Mouse (Mus musculus) heart, embryonic 13.5 days (tissue): ENCODE results near the gene Adora2b. TPM values are rescaled to one million over a fixed set of nuclear protein-coding genes. Genes with fewer than 3 reads are reported as not detected.

ENCODE experiments used
- ATAC-seq: fragments of 200-750 bp; cut with Nextera tagmentation; 2 replicates; pipeline ENCODE4 v1.8.0; 2017; ENCODE audit warnings: moderate TSS enrichment; ENCODE audit not compliant: insufficient number of reproducible peaks, low FRiP score, low TSS enrichment; ENCODE audit errors: extremely low read depth
- H3K27ac ChIP-seq: fragments of 300-500 bp; sonication (generic); replicated peaks from 2 replicates; pipeline ENCODE4 v1.5.1; 2015; ENCODE audit warnings: moderate library complexity, mild to moderate bottlenecking, inconsistent platforms
- H3K27me3 ChIP-seq: fragments of 300-500 bp; sonication (generic); replicated peaks from 2 replicates; pipeline ENCODE4 v1.6.1; 2015; ENCODE audit warnings: mild to moderate bottlenecking, inconsistent platforms
- H3K36me3 ChIP-seq: fragments of 300-500 bp; sonication (generic); 2 replicates; pipeline ENCODE4 v1.6.1; 2015; ENCODE audit warnings: mild to moderate bottlenecking, inconsistent platforms
- H3K4me1 ChIP-seq: fragments of 300-500 bp; sonication (generic); 2 replicates; pipeline ENCODE4 v1.6.1; 2015; ENCODE audit warnings: inconsistent platforms
- H3K4me2 ChIP-seq: fragments of 300-500 bp; sonication (generic); 2 replicates; pipeline ENCODE4 v1.6.1; 2015; ENCODE audit warnings: inconsistent platforms, mild to moderate bottlenecking, moderate library complexity
- H3K4me3 ChIP-seq: fragments of 300-500 bp; sonication (generic); 2 replicates; pipeline ENCODE4 v1.5.1; 2015; ENCODE audit warnings: moderate library complexity, mild to moderate bottlenecking, inconsistent platforms
- H3K9ac ChIP-seq: fragments of 300-500 bp; sonication (generic); 2 replicates; pipeline ENCODE4 v1.6.1; 2015; ENCODE audit warnings: inconsistent platforms, mild to moderate bottlenecking, moderate library complexity
- H3K9me3 ChIP-seq: fragments of 300-500 bp; sonication (generic); 2 replicates; pipeline ENCODE4 v1.6.1; 2016; ENCODE audit warnings: inconsistent platforms
- WGBS: fragments of 180-500 bp; shearing (Covaris S2); methylation state at CpG from one replicate; pipeline ENCODE4 v1.1.7; 2015; ENCODE audit warnings: mixed read lengths; 5-methylcytosine and 5-hydroxymethylcytosine counted together
- polyA plus RNA-seq: library from polyadenylated mRNA; unstranded; fragments of >200 nt; fragmentation: Nextera tagmentation; extraction: Ambion mirVana; gene quantifications from 2 replicates; pipeline ENCODE4 v1.2.1, GENCODE M21; 2015

Gene Adora2b
- polyA plus RNA-seq, 1 experiment from 2014 or later = 2.0 TPM

GRCm38 (mm10) chr11:62224797-62225196 lies 24.0 kb upstream of the Adora2b start:
- peak overlapping the region; percentile 46 for H3K27ac ChIP-seq
- no peak overlapping the region for H3K9ac ChIP-seq

DNA sequence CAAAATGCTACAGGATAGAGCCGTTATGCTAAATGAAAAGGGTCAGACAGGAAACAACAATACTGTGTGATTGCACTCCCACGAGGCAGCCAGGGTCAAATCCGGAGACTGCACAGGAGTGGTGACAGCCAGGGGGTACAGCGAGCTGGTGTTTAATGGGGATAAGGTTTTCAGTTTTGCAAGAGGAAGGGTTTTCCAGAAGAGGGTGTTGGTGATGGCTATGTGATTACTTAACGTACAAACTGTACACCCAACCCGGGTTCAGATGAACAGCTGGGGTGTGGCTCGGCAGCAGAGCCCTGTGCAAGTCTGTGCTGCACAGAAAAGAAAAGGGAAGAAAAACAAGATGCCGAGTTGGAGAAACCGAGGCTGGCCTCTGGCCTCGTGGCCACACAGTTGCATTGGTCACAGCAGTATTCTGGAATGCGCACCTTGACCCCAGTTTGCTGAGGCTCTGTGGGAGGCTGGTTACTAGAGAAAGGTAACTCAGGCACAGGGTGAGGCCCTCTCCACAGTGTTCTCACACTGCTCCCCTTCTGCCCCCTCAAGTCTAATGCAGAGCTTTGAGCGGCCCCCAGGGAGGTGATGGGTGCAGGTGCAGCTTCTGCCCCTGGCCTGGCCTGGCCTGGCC lies 8.0 kb upstream of the Adora2b start:
- Histone ChIP-seq H3K4me3 (no peak overlapping the region), H3K36me3 (no peaks in the 10 kb centered on the region), H3K9me3 (no peaks in the 10 kb centered on the region), H3K4me1 (no peaks in the 10 kb centered on the region), H3K27me3 (peaks cover 5% of the 10 kb centered on the region; the same call in 1 of the 2 replicates), H3K4me2 (no peak overlapping the region), H3K27ac (no peak overlapping the region), H3K9ac (no peak overlapping the region)
- no peak for ATAC-seq
- 57% methylated on average over 12 of the region's 12 CpGs for WGBS

More at GRCm38 (mm10) chr11:62224797-62225196, 24.0 kb upstream of the Adora2b start:
- H3K27me3 ChIP-seq = no peaks in the 10 kb centered on the region
- H3K36me3 ChIP-seq = no peaks in the 10 kb centered on the region
- 48% methylated on average over 4 of the region's 4 CpGs for WGBS
- H3K4me2 ChIP-seq = no peak overlapping the region
- ATAC-seq = no peak
- H3K4me3 ChIP-seq = no peak overlapping the region
- no peaks in the 10 kb centered on the region for H3K9me3 ChIP-seq
- peaks cover 38% of the 10 kb centered on the region for H3K4me1 ChIP-seq

DNA sequence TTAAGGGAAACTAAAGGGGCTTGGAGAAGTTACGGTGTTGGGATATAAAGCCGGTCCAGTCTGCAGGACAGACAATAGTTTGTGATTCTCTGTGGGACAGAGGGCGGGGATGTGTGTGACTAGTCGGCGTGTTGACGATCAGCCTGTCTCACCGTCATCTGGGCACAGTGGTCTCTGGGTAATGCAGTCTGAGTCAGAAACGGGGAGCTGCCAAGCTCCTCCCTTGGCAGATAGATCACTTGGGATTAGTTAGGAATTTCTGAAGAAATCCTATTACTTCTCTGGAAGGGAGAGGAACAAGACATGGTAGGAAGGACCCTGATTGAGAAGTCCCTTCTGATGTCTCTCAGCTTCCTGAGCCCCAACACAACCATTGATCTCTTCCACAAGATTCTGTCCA lies 4.9 kb upstream of the Adora2b start:
- Histone ChIP-seq H3K36me3 (no peaks in the 10 kb centered on the region), H3K4me2 (no peak overlapping the region), H3K9me3 (no peaks in the 10 kb centered on the region), H3K9ac (no peak overlapping the region), H3K27ac (no peak overlapping the region), H3K27me3 (peaks cover 18% of the 10 kb centered on the region), H3K4me1 (peaks cover 6% of the 10 kb centered on the region; the same call in 1 of the 2 replicates), H3K4me3 (no peak overlapping the region)
- WGBS = 83% methylated on average over 8 of the region's 8 CpGs
- ATAC-seq = no peak

GRCm38 (mm10) chr11:62244471-62244870 lies 4.3 kb upstream of the Adora2b start:
- Histone ChIP-seq H3K27me3 (peaks cover 24% of the 10 kb centered on the region), H3K9ac (no peak overlapping the region), H3K27ac (no peak overlapping the region), H3K36me3 (no peaks in the 10 kb centered on the region), H3K9me3 (no peaks in the 10 kb centered on the region), H3K4me2 (no peak overlapping the region), H3K4me3 (no peak overlapping the region), H3K4me1 (peaks cover 11% of the 10 kb centered on the region)
- no peak for ATAC-seq
- WGBS = 81% methylated on average over 4 of the region's 4 CpGs

- WGBS = 37% methylated on average over 18 of the region's 18 CpGs
- no peaks in the 10 kb centered on the region for H3K9me3 ChIP-seq
- peaks cover 53% of the 10 kb centered on the region for H3K27me3 ChIP-seq
- H3K36me3 ChIP-seq = no peaks in the 10 kb centered on the region
- H3K4me3 ChIP-seq = peak overlapping the region; percentile 62
- peak overlapping the region; percentile 76 for H3K9ac ChIP-seq
- H3K4me2 ChIP-seq = peak overlapping the region; percentile 100
- H3K4me1 ChIP-seq = peaks cover 18% of the 10 kb centered on the region
- H3K27ac ChIP-seq = no peak overlapping the region
- no peak for ATAC-seq
Observed at GRCm38 (mm10) chr11:62247759-62248400, 904 bp upstream of the Adora2b start.

- no peak for ATAC-seq
- H3K4me1 ChIP-seq = peaks cover 18% of the 10 kb centered on the region
- H3K9ac ChIP-seq = peak overlapping the region; percentile 76
- H3K4me3 ChIP-seq = peak overlapping the region; percentile 62
- no peaks in the 10 kb centered on the region for H3K9me3 ChIP-seq
- H3K27me3 ChIP-seq = peaks cover 67% of the 10 kb centered on the region
- H3K27ac ChIP-seq = no peak overlapping the region
- peak overlapping the region; percentile 100 for H3K4me2 ChIP-seq
- no peaks in the 10 kb centered on the region for H3K36me3 ChIP-seq
- 4% methylated on average over 35 of the region's 35 CpGs for WGBS
Observed at GRCm38 (mm10) chr11:62249266-62250037, 668 bp downstream of the Adora2b start.

DNA sequence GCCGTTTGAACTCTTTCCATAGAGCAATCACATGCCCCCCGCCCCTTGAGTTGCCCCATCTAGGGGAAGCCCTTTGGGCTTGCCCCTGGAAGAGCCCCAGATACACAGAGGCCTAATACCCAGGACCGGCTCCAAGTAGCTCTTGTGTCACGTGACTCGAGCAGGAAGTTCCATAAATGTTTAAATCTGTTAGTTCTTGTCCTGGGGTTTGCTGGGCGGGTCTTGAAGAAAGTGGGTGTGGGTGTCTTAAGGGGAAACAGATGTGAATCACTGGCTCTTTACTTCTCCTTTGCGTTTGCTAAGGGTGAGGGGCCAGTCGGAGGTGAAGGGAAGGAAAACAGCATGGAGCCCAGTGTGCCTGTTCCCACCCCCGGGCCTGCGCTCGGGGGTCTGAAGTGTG lies 2.3 kb downstream of the Adora2b start:
- H3K27ac ChIP-seq = no peak overlapping the region
- no peaks in the 10 kb centered on the region for H3K9me3 ChIP-seq
- WGBS = 59% methylated on average over 11 of the region's 11 CpGs
- H3K36me3 ChIP-seq = no peaks in the 10 kb centered on the region
- H3K4me2 ChIP-seq = no peak overlapping the region
- H3K27me3 ChIP-seq = peaks cover 70% of the 10 kb centered on the region
- peaks cover 18% of the 10 kb centered on the region for H3K4me1 ChIP-seq
- H3K4me3 ChIP-seq = no peak overlapping the region
- ATAC-seq = no peak
- H3K9ac ChIP-seq = no peak overlapping the region

GRCm38 (mm10) chr11:62253380-62253779 lies 4.6 kb downstream of the Adora2b start:
- Histone ChIP-seq H3K27ac (no peak overlapping the region), H3K9me3 (no peaks in the 10 kb centered on the region), H3K9ac (no peak overlapping the region), H3K4me1 (peaks cover 13% of the 10 kb centered on the region), H3K4me2 (no peak overlapping the region), H3K4me3 (no peak overlapping the region), H3K27me3 (peaks cover 62% of the 10 kb centered on the region), H3K36me3 (no peaks in the 10 kb centered on the region)
- WGBS = 69% methylated on average over 5 of the region's 5 CpGs
- ATAC-seq = no peak

DNA sequence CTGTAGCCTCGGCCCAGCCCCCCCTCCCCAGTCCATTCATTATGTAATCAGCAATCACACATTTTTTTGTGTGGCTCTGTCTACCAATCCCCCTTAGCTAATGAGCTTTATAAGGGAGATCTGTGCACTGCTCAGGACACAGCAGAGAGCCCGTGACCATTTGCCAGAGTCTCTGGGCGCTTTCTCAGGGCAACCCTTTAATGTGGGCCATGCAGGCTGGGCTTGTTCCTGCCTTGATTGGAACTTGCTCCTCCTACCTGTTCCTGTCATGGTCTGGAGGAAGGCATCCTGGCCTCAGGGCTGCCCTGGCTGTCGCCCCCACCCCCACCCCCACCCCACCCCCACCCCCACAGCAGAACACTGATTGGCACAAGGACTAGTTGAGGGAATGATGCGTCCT lies 10.4 kb downstream of the Adora2b start:
- 53% methylated on average over 5 of the region's 5 CpGs for WGBS
- no peaks in the 10 kb centered on the region for H3K9me3 ChIP-seq
- H3K4me3 ChIP-seq = no peak overlapping the region
- no peak overlapping the region for H3K9ac ChIP-seq
- no peak for ATAC-seq
- H3K4me1 ChIP-seq = peaks cover 7% of the 10 kb centered on the region
- H3K36me3 ChIP-seq = no peaks in the 10 kb centered on the region
- no peak overlapping the region for H3K4me2 ChIP-seq
- peaks cover 29% of the 10 kb centered on the region for H3K27me3 ChIP-seq
- H3K27ac ChIP-seq = no peak overlapping the region

DNA sequence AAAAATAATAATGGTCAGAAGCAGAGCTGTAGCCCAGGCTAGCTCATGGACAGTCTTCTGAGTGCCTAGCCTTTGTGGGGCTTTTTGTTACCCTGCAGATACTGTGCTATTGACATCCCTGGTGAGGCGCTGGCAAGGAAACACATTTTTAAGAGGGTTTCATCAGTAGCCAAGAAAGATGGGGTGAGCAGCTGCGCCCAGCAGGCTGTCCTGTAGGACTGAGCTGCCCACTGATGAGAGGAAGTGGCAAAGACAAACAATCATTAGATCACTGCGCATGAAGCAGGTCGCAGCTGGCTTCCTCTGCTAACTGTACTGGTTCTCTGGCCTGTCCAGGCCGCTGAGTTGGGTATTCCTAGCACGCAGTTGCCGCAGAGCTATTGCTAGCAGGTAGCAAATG lies 14.8 kb downstream of the Adora2b start:
- peaks cover 15% of the 10 kb centered on the region for H3K4me1 ChIP-seq
- H3K4me2 ChIP-seq = no peak overlapping the region
- H3K4me3 ChIP-seq = no peak overlapping the region
- peaks cover 38% of the 10 kb centered on the region for H3K27me3 ChIP-seq
- no peak for ATAC-seq
- H3K9me3 ChIP-seq = no peaks in the 10 kb centered on the region
- 67% methylated on average over 7 of the region's 7 CpGs for WGBS
- no peak overlapping the region for H3K27ac ChIP-seq
- H3K36me3 ChIP-seq = no peaks in the 10 kb centered on the region
- no peak overlapping the region for H3K9ac ChIP-seq

GRCm38 (mm10) chr11:62264018-62264417 lies 15.2 kb downstream of the Adora2b start:
- 31% methylated on average over 7 of the region's 7 CpGs for WGBS
- H3K36me3 ChIP-seq = no peaks in the 10 kb centered on the region

More at GRCm38 (mm10) chr11:62264018-62264417, 15.2 kb downstream of the Adora2b start:
- no peak overlapping the region for H3K4me3 ChIP-seq
- peaks cover 15% of the 10 kb centered on the region for H3K4me1 ChIP-seq
- no peak overlapping the region for H3K27ac ChIP-seq
- H3K9me3 ChIP-seq = no peaks in the 10 kb centered on the region
- peaks cover 38% of the 10 kb centered on the region for H3K27me3 ChIP-seq
- H3K9ac ChIP-seq = no peak overlapping the region
- no peak overlapping the region for H3K4me2 ChIP-seq
- no peak for ATAC-seq
